Mouse (Mus musculus): ENCODE measurements around the gene Scgb2b11. TPM values are rescaled to one million over a fixed set of nuclear protein-coding genes. Genes with fewer than 3 reads are reported as not detected.
"Not testable (repeated sequence)": the region's sequence is repeated elsewhere in the genome, so short reads cannot be mapped to it uniquely, and the experiment has no call there.

Scgb2b11 gene
- total RNA-seq (2014; rRNA removed), result not detected in 2 replicates
- not detected in 2 replicates for polyA plus RNA-seq (2012; rRNA removed)

DNA sequence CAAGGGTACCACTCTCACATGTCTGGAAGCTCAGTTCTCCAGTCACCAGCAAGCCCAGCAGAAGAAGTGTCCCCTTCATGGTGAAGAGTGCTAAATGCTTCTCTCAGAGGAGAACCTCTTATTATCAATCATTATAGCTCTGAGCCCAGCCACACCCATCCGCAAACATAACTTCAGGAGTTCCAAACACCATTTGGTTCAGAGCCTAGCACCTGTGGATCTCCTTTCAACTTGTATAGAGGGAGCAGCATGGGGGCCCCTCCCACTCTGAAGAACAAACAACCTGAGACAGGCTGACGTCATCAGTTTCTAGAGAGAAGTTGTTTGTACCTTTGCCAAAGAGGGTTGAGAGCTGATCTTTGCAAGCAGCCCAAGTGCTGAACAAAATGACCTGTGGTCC lies at the start of gene Scgb2b11:
Gene Scgb2b11 (minus strand): TSS at position 101 of the 400 bp plus-strand sequence.
- H3K4me1 ChIP-seq (ENCODE audit: control insufficient read depth, insufficient read depth, low read length); H3K27me3 ChIP-seq (ENCODE audit: control insufficient read depth, insufficient read depth, low read length); H3K27ac ChIP-seq (replicated peaks; ENCODE audit: insufficient read depth, low read depth, low read length); H3K79me2 ChIP-seq (ENCODE audit: control insufficient read depth, insufficient read depth, low read length); H3K4me3 ChIP-seq (ENCODE audit: insufficient read depth, low read depth, low read length); H3K36me3 ChIP-seq (ENCODE audit: control insufficient read depth, insufficient read depth, low read length); H3K9ac ChIP-seq (ENCODE audit: low read depth, low read length); DNase-seq (ENCODE audit: extremely low read depth, low read depth, low spot score): not testable (repeated sequence)
- WGBS, result 69% methylated on average over 2 of the region's 2 CpGs

DNA sequence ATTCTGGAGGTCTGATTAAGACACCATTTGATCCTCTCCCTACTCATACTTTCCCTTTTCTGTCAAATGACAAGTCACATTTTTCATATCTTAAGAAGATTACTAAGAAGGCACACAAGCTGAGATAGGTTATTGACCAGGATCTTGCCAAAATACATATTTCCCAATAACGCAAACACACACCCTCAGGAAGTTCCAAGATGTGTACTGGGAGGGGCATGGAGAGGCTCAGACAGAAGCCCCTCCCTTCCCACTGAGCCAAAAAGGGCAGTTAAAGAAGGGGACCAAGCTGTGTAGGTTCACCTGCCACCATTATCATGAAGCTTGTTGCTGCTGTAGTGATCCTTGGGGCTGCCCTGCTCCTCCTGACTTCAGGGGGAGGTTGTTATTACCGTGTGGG lies 11.6 kb upstream of the Scgb2b11 start, which contains the start of gene Scgb1b11:
Gene Scgb1b11 (plus strand): TSS at position 301 of the 400 bp plus-strand sequence.
- H3K9ac ChIP-seq (ENCODE audit: low read depth, low read length); H3K27ac ChIP-seq (replicated peaks; ENCODE audit: insufficient read depth, low read depth, low read length); DNase-seq (ENCODE audit: extremely low read depth, low read depth, low spot score); H3K79me2 ChIP-seq (ENCODE audit: control insufficient read depth, insufficient read depth, low read length); H3K27me3 ChIP-seq (ENCODE audit: control insufficient read depth, insufficient read depth, low read length); H3K36me3 ChIP-seq (ENCODE audit: control insufficient read depth, insufficient read depth, low read length); H3K4me1 ChIP-seq (ENCODE audit: control insufficient read depth, insufficient read depth, low read length); H3K4me3 ChIP-seq (ENCODE audit: insufficient read depth, low read depth, low read length): not testable (repeated sequence)
- WGBS, result no CpG with 5 or more reads among the region's 2 CpGs

Other genes starting within 250 kb of the Scgb2b11 start
- not detected in 2 replicates for gene Scgb1b10, start 110.3 kb downstream of the Scgb2b11 start, total RNA-seq (2014; rRNA removed)
- gene Scgb1b10, start 110.3 kb downstream of the Scgb2b11 start, polyA plus RNA-seq (2012; rRNA removed), result not detected in 2 replicates
- gene Scgb1b11, start 11.7 kb upstream of the Scgb2b11 start, total RNA-seq (2014; rRNA removed), result not detected in 2 replicates
- not detected in 2 replicates for gene Scgb1b11, start 11.7 kb upstream of the Scgb2b11 start, polyA plus RNA-seq (2012; rRNA removed)
- not detected in 2 replicates for gene Scgb2b12, start 116.1 kb upstream of the Scgb2b11 start, total RNA-seq (2014; rRNA removed)
- not detected in 2 replicates for gene Scgb2b12, start 116.1 kb upstream of the Scgb2b11 start, polyA plus RNA-seq (2012; rRNA removed)
- gene Scgb1b12, start 123.0 kb upstream of the Scgb2b11 start, total RNA-seq (2014; rRNA removed), result not detected in 2 replicates
- not detected in 2 replicates for gene Scgb1b12, start 123.0 kb upstream of the Scgb2b11 start, polyA plus RNA-seq (2012; rRNA removed)
- not detected in 2 replicates for gene Scgb1b29, start 230.4 kb upstream of the Scgb2b11 start, total RNA-seq (2014; rRNA removed)
- not detected in 2 replicates for gene Scgb1b29, start 230.4 kb upstream of the Scgb2b11 start, polyA plus RNA-seq (2012; rRNA removed)

Measured in liver, adult 2 months (tissue).